Mouse (Mus musculus): ENCODE results near the gene Hyal6. TPM values are rescaled to one million over a fixed set of nuclear protein-coding genes. Genes with fewer than 3 reads are reported as not detected.

Gene Hyal6
- total and polyA plus RNA-seq, 3 experiments: not detected

DNA sequence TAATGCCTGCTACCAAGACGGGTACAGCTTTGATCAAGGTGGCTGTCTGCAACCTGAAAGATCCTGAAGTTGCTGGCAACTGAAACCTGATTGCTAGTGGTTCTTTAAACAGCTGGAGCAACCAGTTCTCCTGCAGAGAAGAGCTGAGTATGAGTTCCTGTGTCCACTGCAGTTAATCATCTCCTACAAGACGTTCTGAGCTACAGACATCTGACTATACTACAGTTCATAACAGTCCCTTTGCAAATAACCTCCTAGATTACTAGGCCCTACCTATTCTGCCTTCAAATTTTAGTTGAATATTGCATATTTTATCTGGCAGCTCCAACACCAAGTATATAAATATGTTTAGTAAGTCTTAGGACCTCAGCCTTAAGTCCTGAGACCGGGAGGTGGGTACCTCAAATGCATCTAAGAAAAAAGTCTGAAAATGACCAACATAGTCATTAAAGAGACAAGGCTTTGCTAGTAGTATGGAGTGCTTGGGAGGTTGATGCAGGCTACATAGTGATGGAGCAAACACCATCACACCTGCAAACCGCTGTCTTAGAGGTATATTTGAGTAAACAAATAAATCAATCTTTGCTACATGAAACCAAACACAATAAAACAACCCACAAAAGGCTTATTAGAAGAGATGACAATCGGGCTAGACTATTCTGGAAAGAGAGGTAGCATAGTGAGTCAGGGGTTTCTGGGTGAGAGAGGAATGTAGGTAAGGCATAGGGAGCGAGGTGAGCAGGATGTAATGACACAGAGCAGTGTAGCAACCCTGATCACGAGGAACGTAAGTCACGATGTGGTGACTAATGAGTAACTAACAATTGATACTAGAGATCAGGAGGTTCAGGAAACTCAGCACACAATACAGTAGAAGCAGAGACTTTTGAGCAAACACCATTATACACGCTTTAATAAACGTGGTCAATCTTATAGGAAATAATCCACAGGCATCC is 38.3 kb upstream of the Hyal6 start:
- Histone ChIP-seq H3K27me3 (replicated peaks) (no peaks in the 10 kb centered on the region), H3K4me3 (replicated peaks in 1 of 3; ENCODE audit: low read depth in 2 of 3, low read length in 2 of 3, poor library complexity in 1 of 3) (no peak overlapping the region), H3K36me3 (replicated peaks in 1 of 2; ENCODE audit: control insufficient read depth in 1 of 2, insufficient read depth in 1 of 2, low read length in 1 of 2) (no peaks in the 10 kb centered on the region), H3K9me3 (replicated peaks; ENCODE audit: low read length) (no peaks in the 10 kb centered on the region), H3K4me2 (ENCODE audit: insufficient read depth, low read depth, poor library complexity, severe bottlenecking) (no peak overlapping the region), H3K9ac (ENCODE audit: insufficient read depth, low read depth) (no peak overlapping the region), H3K79me2 (replicated peaks; ENCODE audit: control insufficient read depth, extremely low read depth, insufficient read depth, poor library complexity, severe bottlenecking) (no peaks in the 10 kb centered on the region), H3K27ac (ENCODE audit: insufficient read depth, low read depth) (no peak overlapping the region), H3K4me1 (ENCODE audit: control insufficient read depth in 1 of 2, insufficient read depth in 2 of 2) (peaks cover 2% of the 10 kb centered on the region in 2 experiments; a peak in 2 of 4 replicates)
- in situ Hi-C loops (cut with MboI; ENCODE audit: low pct_ligation_motif_present, low pct_unique_long_range_greater_than_20kb, low sequenced_read_pairs) (no loop called here), dilution Hi-C loops (cut with MboI; ENCODE audit: extremely low pct_ligation_motif_present, extremely low pct_unique_long_range_greater_than_20kb, low sequenced_read_pairs) (no loop called here)
- TF ChIP-seq ZMIZ1 (IDR thresholded peaks at IDR 0.05; ENCODE audit: low read depth, low read length) (no peak), POLR2A (IDR thresholded peaks at IDR 0.05; ENCODE audit: low read depth, low read length) (no peak), ZNF384 (IDR thresholded peaks at IDR 0.05; ENCODE audit: low read depth, low read length) (no peak), IRF4 (IDR thresholded peaks at IDR 0.05; ENCODE audit: low read depth, low read length) (no peak), ELF1 (IDR thresholded peaks at IDR 0.05; ENCODE audit: low read depth, low read length) (no peak), EP300 (IDR thresholded peaks at IDR 0.05; ENCODE audit: low read length) (no peak)
- DNase-seq (ENCODE audit: extremely low read depth): no peak

DNA sequence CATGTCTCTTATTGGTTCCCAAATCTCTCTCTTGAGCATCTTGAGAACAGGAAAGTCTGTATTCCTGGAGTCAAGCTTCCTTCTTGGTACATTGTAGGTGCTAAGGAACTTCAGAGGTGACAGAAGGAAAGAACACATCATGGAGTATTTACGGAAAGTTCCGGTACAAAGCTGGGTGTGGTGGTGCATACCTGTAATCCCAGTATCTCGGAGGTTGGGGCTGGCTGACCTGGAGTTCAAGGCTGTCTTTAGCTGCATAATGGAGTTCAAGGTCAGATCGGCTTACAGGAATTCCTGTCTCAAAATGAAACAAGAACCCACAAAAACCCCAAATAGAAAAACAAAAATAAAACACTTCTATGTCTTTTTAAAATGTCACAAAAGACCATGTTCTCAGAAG is 36.9 kb upstream of the Hyal6 start:
- in situ Hi-C loops (cut with MboI; ENCODE audit: low pct_ligation_motif_present, low pct_unique_long_range_greater_than_20kb, low sequenced_read_pairs) (no loop called here), dilution Hi-C loops (cut with MboI; ENCODE audit: extremely low pct_ligation_motif_present, extremely low pct_unique_long_range_greater_than_20kb, low sequenced_read_pairs) (no loop called here)
- Histone ChIP-seq H3K27ac (ENCODE audit: insufficient read depth, low read depth) (no peak overlapping the region), H3K27me3 (replicated peaks) (no peaks in the 10 kb centered on the region), H3K36me3 (replicated peaks in 1 of 2; ENCODE audit: control insufficient read depth in 1 of 2, insufficient read depth in 1 of 2, low read length in 1 of 2) (no peaks in the 10 kb centered on the region), H3K79me2 (replicated peaks; ENCODE audit: control insufficient read depth, extremely low read depth, insufficient read depth, poor library complexity, severe bottlenecking) (no peaks in the 10 kb centered on the region), H3K4me1 (ENCODE audit: control insufficient read depth in 1 of 2, insufficient read depth in 2 of 2) (peaks cover 2% of the 10 kb centered on the region in 2 experiments; a peak in 2 of 4 replicates), H3K4me2 (ENCODE audit: insufficient read depth, low read depth, poor library complexity, severe bottlenecking) (no peak overlapping the region), H3K4me3 (replicated peaks in 1 of 3; ENCODE audit: low read depth in 2 of 3, low read length in 2 of 3, poor library complexity in 1 of 3) (no peak overlapping the region), H3K9me3 (replicated peaks; ENCODE audit: low read length) (no peaks in the 10 kb centered on the region), H3K9ac (ENCODE audit: insufficient read depth, low read depth) (no peak overlapping the region)
- TF ChIP-seq NRF1 (IDR thresholded peaks at IDR 0.05; ENCODE audit: low read depth, low read length): no peak
- TF ChIP-seq SIN3A (IDR thresholded peaks at IDR 0.05; ENCODE audit: low read length): no peak
- no peak for TF ChIP-seq ZNF384 (IDR thresholded peaks at IDR 0.05; ENCODE audit: low read depth, low read length)
- TF ChIP-seq TCF12 (IDR thresholded peaks at IDR 0.05; ENCODE audit: low read depth, low read length): no peak
- no peak for DNase-seq (ENCODE audit: extremely low read depth)

DNA sequence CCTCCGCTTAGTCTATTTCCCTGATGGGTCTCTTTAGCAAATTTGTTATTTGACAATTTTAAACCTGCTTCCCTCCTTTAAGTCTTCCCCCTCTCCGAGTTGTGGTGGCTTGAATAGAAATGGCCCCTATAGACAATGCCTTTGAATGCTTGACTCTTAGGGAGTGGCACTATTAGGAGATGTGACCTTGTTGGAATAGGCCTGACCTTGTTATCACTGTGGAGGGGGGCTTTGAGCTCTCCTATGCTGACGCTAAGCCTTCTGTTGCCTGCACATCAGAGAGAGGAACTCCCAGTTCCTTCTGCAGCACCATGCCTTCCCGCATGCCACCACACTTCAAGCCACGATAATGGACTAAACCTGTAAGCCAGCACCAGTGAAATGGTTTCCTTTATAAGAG is 35.8 kb upstream of the Hyal6 start:
- DNase-seq (ENCODE audit: extremely low read depth): no peak
- Histone ChIP-seq H3K36me3 (replicated peaks in 1 of 2; ENCODE audit: control insufficient read depth in 1 of 2, insufficient read depth in 1 of 2, low read length in 1 of 2) (no peaks in the 10 kb centered on the region), H3K9me3 (replicated peaks; ENCODE audit: low read length) (no peaks in the 10 kb centered on the region), H3K79me2 (replicated peaks; ENCODE audit: control insufficient read depth, extremely low read depth, insufficient read depth, poor library complexity, severe bottlenecking) (no peaks in the 10 kb centered on the region), H3K4me2 (ENCODE audit: insufficient read depth, low read depth, poor library complexity, severe bottlenecking) (no peak overlapping the region), H3K4me1 (ENCODE audit: control insufficient read depth in 1 of 2, insufficient read depth in 2 of 2) (peaks cover 2% of the 10 kb centered on the region in 2 experiments; a peak in 2 of 4 replicates), H3K27ac (ENCODE audit: insufficient read depth, low read depth) (no peak overlapping the region), H3K4me3 (replicated peaks in 1 of 3; ENCODE audit: low read depth in 2 of 3, low read length in 2 of 3, poor library complexity in 1 of 3) (no peak overlapping the region), H3K27me3 (replicated peaks) (no peaks in the 10 kb centered on the region), H3K9ac (ENCODE audit: insufficient read depth, low read depth) (no peak overlapping the region)
- dilution Hi-C loops (cut with MboI; ENCODE audit: extremely low pct_ligation_motif_present, extremely low pct_unique_long_range_greater_than_20kb, low sequenced_read_pairs): no loop called here
- in situ Hi-C loops (cut with MboI; ENCODE audit: low pct_ligation_motif_present, low pct_unique_long_range_greater_than_20kb, low sequenced_read_pairs): no loop called here
- TF ChIP-seq RCOR1 (conservative IDR thresholded peaks at IDR 0.05; ENCODE audit: low read depth, low read length): no peak
- no peak for TF ChIP-seq RAD21 (IDR thresholded peaks at IDR 0.05; ENCODE audit: low read depth, low read length)
- no peak for TF ChIP-seq E2F4 (IDR thresholded peaks at IDR 0.05; ENCODE audit: insufficient replicate concordance, low read depth, low read length)
- no peak for TF ChIP-seq JUND (conservative IDR thresholded peaks at IDR 0.05; ENCODE audit: low read depth, low read length)
- TF ChIP-seq USF1 (IDR thresholded peaks at IDR 0.05; ENCODE audit: low read depth, low read length): no peak
- TF ChIP-seq ZC3H11A (IDR thresholded peaks at IDR 0.05; ENCODE audit: low read depth, low read length): no peak
- no peak for TF ChIP-seq HCFC1 (IDR thresholded peaks at IDR 0.05; ENCODE audit: low read depth, low read length)
- no peak for TF ChIP-seq SIN3A (IDR thresholded peaks at IDR 0.05; ENCODE audit: low read length)
- TF ChIP-seq JUN (IDR thresholded peaks at IDR 0.05; ENCODE audit: insufficient read depth, low read depth, low read length): no peak
- no peak for TF ChIP-seq NRF1 (IDR thresholded peaks at IDR 0.05; ENCODE audit: low read depth, low read length)
- no peak for TF ChIP-seq ZNF384 (IDR thresholded peaks at IDR 0.05; ENCODE audit: low read depth, low read length)
- no peak for TF ChIP-seq TCF12 (IDR thresholded peaks at IDR 0.05; ENCODE audit: low read depth, low read length)

Measured in CH12.LX (cell line).